Mouse (Mus musculus) heart, adult 11 months (tissue): ENCODE results near the gene Kcnq1.
A peak's percentile ranks its signal among the peaks of the same experiment; 100 is the strongest.

Source experiments
- DNase-seq: peaks from one replicate; pipeline ENCODE4 v3.0.0; 2022

Gene Kcnq1

GRCm38 (mm10) chr7:143106062-143106461 lies at the start of gene Kcnq1:
Gene Kcnq1 (plus strand): TSS chr7:143106362.
- no peak for DNase-seq

- peak; percentile 92 for DNase-seq
Measured at GRCm38 (mm10) chr7:143057023-143057422, 49.1 kb upstream of the Kcnq1 start.

- DNase-seq: peak; percentile 95
Measured at GRCm38 (mm10) chr7:143057667-143058220, 48.4 kb upstream of the Kcnq1 start.

GRCm38 (mm10) chr7:143058221-143058697 lies 47.9 kb upstream of the Kcnq1 start:
- peak; percentile 98 for DNase-seq

- DNase-seq: peak; percentile 97
Measured at GRCm38 (mm10) chr7:143059202-143059870, 46.8 kb upstream of the Kcnq1 start.

- DNase-seq: peak; percentile 95
Measured at GRCm38 (mm10) chr7:143062704-143063103, 43.5 kb upstream of the Kcnq1 start.

GRCm38 (mm10) chr7:143064226-143064625 lies 41.9 kb upstream of the Kcnq1 start:
- no peak for DNase-seq

- DNase-seq: no peak
Measured at GRCm38 (mm10) chr7:143065692-143066091, 40.5 kb upstream of the Kcnq1 start.

- no peak for DNase-seq
Measured at GRCm38 (mm10) chr7:143067469-143067868, 38.7 kb upstream of the Kcnq1 start.

- DNase-seq: peak; percentile 95
Measured at GRCm38 (mm10) chr7:143067897-143068296, 38.3 kb upstream of the Kcnq1 start.

- no peak for DNase-seq
Measured at GRCm38 (mm10) chr7:143068316-143068881, 37.8 kb upstream of the Kcnq1 start.

- DNase-seq: peak; percentile 100
Measured at GRCm38 (mm10) chr7:143068882-143069591, 37.1 kb upstream of the Kcnq1 start, which contains the start of gene Tssc4. Gene Tssc4 (plus strand): TSS chr7:143069249.

GRCm38 (mm10) chr7:143069751-143070400 lies 36.3 kb upstream of the Kcnq1 start:
- DNase-seq: peak; percentile 94

- DNase-seq: peak; percentile 94
Measured at GRCm38 (mm10) chr7:143070506-143071070, 35.6 kb upstream of the Kcnq1 start.

- DNase-seq: peak; percentile 92
Measured at GRCm38 (mm10) chr7:143072605-143073004, 33.6 kb upstream of the Kcnq1 start.

- no peak for DNase-seq
Measured at GRCm38 (mm10) chr7:143073086-143073485, 33.1 kb upstream of the Kcnq1 start.

GRCm38 (mm10) chr7:143075394-143075793 lies 30.8 kb upstream of the Kcnq1 start:
- DNase-seq: no peak

- DNase-seq: no peak
Measured at GRCm38 (mm10) chr7:143077351-143077750, 28.8 kb upstream of the Kcnq1 start.

- DNase-seq: no peak
Measured at GRCm38 (mm10) chr7:143082024-143082423, 24.1 kb upstream of the Kcnq1 start.

- DNase-seq: no peak
Measured at GRCm38 (mm10) chr7:143083708-143084107, 22.5 kb upstream of the Kcnq1 start.

GRCm38 (mm10) chr7:143086366-143086765 lies 19.8 kb upstream of the Kcnq1 start:
- DNase-seq: peak; percentile 94

- DNase-seq: peak; percentile 92
Measured at GRCm38 (mm10) chr7:143087070-143087579, 19.0 kb upstream of the Kcnq1 start.
